Mouse (Mus musculus) embryonic facial prominence, embryonic 14.5 days (tissue): ENCODE data around the gene Hps3. TPM values are rescaled to one million over a fixed set of nuclear protein-coding genes. Genes with fewer than 3 reads are reported as not detected.
A peak's percentile ranks its signal among the peaks of the same experiment; 100 is the strongest.
"Not testable (repeated sequence)": the region's sequence is repeated elsewhere in the genome, so short reads cannot be mapped to it uniquely, and the experiment has no call there.

ENCODE experiments used
- ATAC-seq: fragments of 200-750 bp; cut with Nextera tagmentation; 2 replicates; pipeline ENCODE4 v1.8.0; 2017; ENCODE audit warnings: low read depth, moderate number of reproducible peaks, moderate TSS enrichment
- DNase-seq: peaks from one replicate; pipeline ENCODE4 v3.0.0-alpha.2; 2015; ENCODE audit warnings: low spot score
- H3K27ac ChIP-seq: fragments of 300-500 bp; sonication (generic); replicated peaks from 2 replicates; pipeline ENCODE4 v1.5.1; 2014; ENCODE audit warnings: low read depth, mild to moderate bottlenecking, low read length, moderate library complexity
- H3K27me3 ChIP-seq: fragments of 300-500 bp; sonication (generic); replicated peaks from 2 replicates; pipeline ENCODE4 v1.6.1; 2014; ENCODE audit warnings: low read length; ENCODE audit not compliant: control insufficient read depth, insufficient read depth
- H3K36me3 ChIP-seq: fragments of 300-500 bp; sonication (generic); 2 replicates; pipeline ENCODE4 v1.6.1; 2014; ENCODE audit warnings: low read length, mixed read lengths; ENCODE audit not compliant: control insufficient read depth, insufficient read depth
- H3K4me1 ChIP-seq: fragments of 300-500 bp; sonication (generic); 2 replicates; pipeline ENCODE4 v1.6.1; 2014; ENCODE audit warnings: antibody characterized with exemption, low read length; ENCODE audit not compliant: control insufficient read depth, insufficient read depth
- H3K4me2 ChIP-seq: fragments of 300-500 bp; sonication (generic); 2 replicates; pipeline ENCODE4 v1.6.1; 2014; ENCODE audit warnings: low read depth, mild to moderate bottlenecking, low read length, moderate library complexity, mixed read lengths
- H3K4me3 ChIP-seq: fragments of 300-500 bp; sonication (generic); 2 replicates; pipeline ENCODE4 v1.5.1; 2014; ENCODE audit warnings: low read depth, mild to moderate bottlenecking, low read length
- H3K9ac ChIP-seq: fragments of 300-500 bp; sonication (generic); 2 replicates; pipeline ENCODE4 v1.6.1; 2014; ENCODE audit warnings: low read depth, mild to moderate bottlenecking, low read length, moderate library complexity, mixed read lengths
- H3K9me3 ChIP-seq: fragments of 300-500 bp; sonication (generic); 2 replicates; pipeline ENCODE4 v1.6.1; 2016; ENCODE audit warnings: low read length; ENCODE audit not compliant: control insufficient read depth
- WGBS: fragments of 180-500 bp; shearing (Covaris S2); extraction: QIAGEN DNeasy Blood & Tissue Kit; methylation state at CpG from one replicate; pipeline ENCODE4 v1.1.7; 2014; 5-methylcytosine and 5-hydroxymethylcytosine counted together
- polyA plus RNA-seq: library from polyadenylated mRNA; unstranded; fragments of >200 nt; fragmentation: Nextera tagmentation; extraction: Ambion mirVana; gene quantifications from 2 replicates; pipeline ENCODE4 v1.2.1, GENCODE M21; 2014

The Hps3 gene
- 9.9 and 12.1 TPM in 2 replicates for polyA plus RNA-seq

GRCm38 (mm10) chr3:20034719-20035404 lies at the start of gene Hps3:
Gene Hps3, minus strand, starts transcription at chr3:20035315.
- DNase-seq, result peak; percentile 95
- WGBS, result under 1% methylated on average over 29 of the region's 47 CpGs

GRCm38 (mm10) chr3:20082161-20082560 lies 47.0 kb upstream of the Hps3 start:
- Histone ChIP-seq H3K4me1 (no peaks in the 10 kb centered on the region), H3K27me3 (no peaks in the 10 kb centered on the region), H3K9me3 (no peaks in the 10 kb centered on the region), H3K4me2 (no peak overlapping the region), H3K36me3 (peaks cover 38% of the 10 kb centered on the region), H3K4me3 (no peak overlapping the region), H3K27ac (no peak overlapping the region), H3K9ac (no peak overlapping the region)
- no peak for DNase-seq
- no peak for ATAC-seq
- WGBS, result 70% methylated on average over 3 of the region's 3 CpGs

More at GRCm38 (mm10) chr3:20034719-20035404, at the start of gene Hps3:
- Histone ChIP-seq H3K9ac (peak within 1 kb of the TSS; percentile 68), H3K9me3 (no peaks in the 10 kb centered on the region), H3K27me3 (no peaks in the 10 kb centered on the region), H3K4me2 (peak within 1 kb of the TSS; percentile 73), H3K4me3 (peak within 1 kb of the TSS; percentile 80), H3K27ac (peak within 1 kb of the TSS; percentile 71), H3K36me3 (no peaks in the 10 kb centered on the region), H3K4me1 (no peaks in the 10 kb centered on the region)
- ATAC-seq, result peak; percentile 100

DNA sequence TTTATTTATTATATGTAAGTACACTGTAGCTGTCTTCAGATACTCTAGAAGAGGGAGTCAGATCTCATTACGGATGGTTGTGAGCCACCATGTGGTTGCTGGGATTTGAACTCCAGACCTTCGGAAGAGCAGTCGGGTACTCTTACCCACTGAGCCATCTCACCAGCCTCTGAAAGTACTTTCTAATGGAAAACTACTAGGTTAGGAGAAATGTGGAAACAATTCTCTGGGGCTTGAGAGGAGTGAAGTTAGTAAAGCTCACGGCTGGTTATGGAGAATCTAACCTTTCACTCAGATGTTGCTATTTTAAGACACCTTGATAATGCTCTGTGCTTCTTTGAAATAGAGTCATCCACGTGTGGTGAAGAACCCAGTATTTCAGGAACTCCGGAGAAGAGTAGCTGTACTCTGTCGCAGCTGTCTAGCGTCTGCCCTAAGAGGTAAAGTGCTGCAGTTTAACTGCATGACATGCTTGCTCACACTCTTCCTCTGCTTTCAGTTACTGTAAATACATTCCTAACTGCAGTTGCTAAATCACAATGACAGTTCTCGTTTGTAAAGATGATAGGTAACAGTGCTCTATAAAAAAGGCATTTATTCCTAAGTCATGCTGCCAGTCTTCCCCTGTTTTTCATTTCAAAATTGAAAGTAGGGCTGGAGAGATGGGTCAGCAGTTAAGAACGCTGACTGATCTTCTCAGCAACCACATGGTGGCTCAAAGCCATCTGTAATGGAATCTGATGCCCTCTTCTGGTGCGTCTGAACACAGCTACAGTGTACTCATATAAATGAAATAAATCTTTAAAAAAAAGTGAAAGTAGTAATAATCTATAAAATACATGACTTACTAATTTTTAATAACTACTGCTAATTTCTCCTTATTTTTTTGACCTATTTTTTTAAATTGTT lies 41.3 kb upstream of the Hps3 start:
- Histone ChIP-seq H3K4me2 (no peak overlapping the region), H3K27ac (no peak overlapping the region), H3K9me3 (no peaks in the 10 kb centered on the region), H3K4me3 (no peak overlapping the region), H3K27me3 (no peaks in the 10 kb centered on the region), H3K9ac (no peak overlapping the region), H3K4me1 (no peaks in the 10 kb centered on the region), H3K36me3 (peaks cover 27% of the 10 kb centered on the region)
- peak; percentile 5 for DNase-seq
- WGBS, result 72% methylated on average over 11 of the region's 11 CpGs
- no peak for ATAC-seq

- H3K9ac ChIP-seq, result peak overlapping the region; percentile 81
- H3K36me3 ChIP-seq, result peaks cover 12% of the 10 kb centered on the region; the same call in 1 of the 2 replicates
- 0% methylated on average over 7 of the region's 9 CpGs for WGBS
- H3K4me3 ChIP-seq, result peak overlapping the region; percentile 76
- ATAC-seq (peak; percentile 0; the same call in 1 of the 2 replicates), DNase-seq (no peak)
- no peaks in the 10 kb centered on the region for H3K27me3 ChIP-seq
- H3K9me3 ChIP-seq, result no peaks in the 10 kb centered on the region
- H3K4me2 ChIP-seq, result peak overlapping the region; percentile 66
- H3K4me1 ChIP-seq, result 0 out of 2 replicates have a peak, but pooled peaks cover 3% of the 10 kb centered on the region
- no peak overlapping the region for H3K27ac ChIP-seq
Measured at GRCm38 (mm10) chr3:20058197-20058541, 23.1 kb upstream of the Hps3 start.

DNA sequence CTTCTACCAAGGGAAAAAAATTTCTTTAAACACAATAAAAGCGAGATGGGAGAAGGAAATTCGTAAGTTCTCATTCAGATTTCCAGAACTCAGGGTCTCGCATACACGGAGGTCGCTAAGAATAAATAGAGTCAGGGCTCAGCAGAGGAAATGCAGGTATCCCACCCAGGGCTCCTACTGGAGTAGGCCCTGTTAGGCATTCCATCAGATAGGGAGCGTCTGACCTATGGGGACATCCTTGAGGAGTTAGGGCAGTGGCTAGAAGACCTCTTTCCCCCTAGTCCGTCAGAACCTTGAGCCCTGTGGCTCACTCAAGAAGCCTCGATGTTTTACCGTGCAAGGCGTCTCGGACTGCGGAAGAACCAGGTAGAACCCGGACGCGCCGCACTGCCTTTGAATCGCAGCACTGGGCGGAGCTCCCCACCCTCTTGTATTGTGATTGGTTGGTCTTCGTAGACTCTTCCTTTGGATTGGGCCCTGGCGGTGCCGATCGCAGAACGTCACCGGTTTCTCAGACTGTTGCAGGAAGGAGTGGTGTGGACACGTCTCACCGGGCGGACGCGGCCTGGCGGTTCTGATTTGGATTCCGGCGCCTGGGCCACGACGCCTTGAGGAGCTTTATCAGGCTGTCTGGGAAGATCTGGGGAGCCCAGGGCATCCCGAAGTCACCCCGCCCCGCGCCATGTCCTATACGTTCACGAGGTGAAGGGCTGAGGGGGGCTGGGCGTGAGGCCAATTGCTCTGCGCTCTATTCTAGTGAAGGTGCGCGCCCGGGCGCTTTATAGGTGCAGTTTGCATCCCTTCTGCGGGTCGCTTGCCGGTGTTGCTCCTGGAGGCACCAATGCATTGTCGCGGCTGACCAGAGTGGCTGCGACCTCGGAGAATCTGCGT lies 22.4 kb upstream of the Hps3 start, which contains the start of gene Hltf:
Gene Hltf, plus strand, starts transcription at position 506 of the 891 bp plus-strand sequence.
- Histone ChIP-seq H3K36me3 (0 out of 2 replicates have a peak, but pooled peaks cover 5% of the 10 kb centered on the region), H3K4me1 (0 out of 2 replicates have a peak, but pooled peaks cover 3% of the 10 kb centered on the region), H3K4me2 (peak within 1 kb of the TSS; percentile 66), H3K27me3 (no peaks in the 10 kb centered on the region), H3K4me3 (peak within 1 kb of the TSS; percentile 76), H3K9ac (peak within 1 kb of the TSS; percentile 81), H3K9me3 (no peaks in the 10 kb centered on the region), H3K27ac (peak within 1 kb of the TSS; percentile 72; the same call in 1 of the 2 replicates)
- ATAC-seq (peak; percentile 100), DNase-seq (peak; percentile 96)
- WGBS, result under 1% methylated on average over 44 of the region's 54 CpGs

DNA sequence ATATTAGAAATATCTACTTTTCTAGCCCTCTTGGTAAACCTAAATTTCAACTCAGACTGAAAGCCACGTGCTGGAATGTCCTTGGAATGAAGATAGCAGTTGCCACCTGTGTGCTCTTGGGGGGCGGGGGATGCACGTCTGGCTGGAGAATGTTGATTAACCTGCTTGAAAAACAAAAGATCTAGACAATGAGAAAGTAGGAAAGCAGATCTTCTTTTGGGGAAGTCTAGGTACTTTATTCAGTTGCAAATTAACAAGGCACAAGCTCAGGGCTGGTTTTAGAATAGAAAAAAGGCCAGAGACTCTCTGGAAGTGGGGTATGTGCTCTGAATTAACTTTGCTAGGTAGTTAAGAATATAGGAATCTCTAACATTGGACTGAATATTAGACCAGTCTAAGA lies 9.6 kb upstream of the Hps3 start:
- not testable (repeated sequence) for H3K9me3 ChIP-seq, H3K27ac ChIP-seq, H3K4me1 ChIP-seq, ATAC-seq, H3K9ac ChIP-seq, H3K36me3 ChIP-seq, H3K4me3 ChIP-seq, H3K4me2 ChIP-seq, DNase-seq, H3K27me3 ChIP-seq
- WGBS, result 70% methylated on average over 3 of the region's 3 CpGs

DNA sequence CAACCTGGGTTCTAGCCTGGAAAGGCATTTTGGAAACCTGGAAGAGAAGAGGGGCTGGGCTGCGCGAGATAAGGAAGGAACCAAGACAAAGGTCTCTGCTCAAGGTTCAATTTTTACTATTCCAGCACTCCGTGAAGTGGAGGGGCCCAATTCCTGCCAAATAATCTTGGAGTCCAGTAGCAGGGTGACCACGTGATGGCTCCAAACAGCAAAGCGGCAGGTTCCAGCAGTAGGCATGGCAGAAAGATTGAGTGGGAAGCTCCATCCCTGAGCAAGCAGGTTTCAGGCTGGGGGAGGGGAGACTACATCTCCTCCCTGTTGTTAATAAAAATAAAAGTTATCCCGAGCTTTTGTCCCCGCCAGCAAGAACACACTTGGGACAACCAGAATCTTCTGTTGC lies 6.3 kb upstream of the Hps3 start:
- H3K4me2 ChIP-seq, H3K4me1 ChIP-seq, H3K27me3 ChIP-seq, H3K9me3 ChIP-seq, H3K4me3 ChIP-seq, DNase-seq, H3K27ac ChIP-seq, H3K9ac ChIP-seq, ATAC-seq, H3K36me3 ChIP-seq: not testable (repeated sequence)
- 93% methylated on average over 7 of the region's 7 CpGs for WGBS

DNA sequence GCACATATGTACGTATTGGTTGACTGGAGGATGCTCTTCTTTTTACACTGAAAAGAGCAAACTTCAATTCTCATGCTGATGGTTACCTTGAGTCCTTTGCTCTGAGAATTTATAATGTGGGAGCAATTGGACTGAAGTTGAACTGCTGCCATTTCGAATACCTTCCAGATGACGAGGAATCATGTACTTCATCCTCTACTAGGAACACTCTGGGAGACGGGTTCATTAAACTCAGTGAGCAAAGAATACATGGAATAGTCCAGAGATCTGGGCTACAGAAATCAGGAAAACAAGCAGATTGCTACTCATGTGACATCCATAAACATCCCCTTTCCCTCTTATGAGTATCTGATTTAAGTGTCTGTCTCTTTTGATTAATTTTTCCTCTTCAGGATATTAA lies 954 bp upstream of the Hps3 start:
- H3K4me1 ChIP-seq, result no peaks in the 10 kb centered on the region
- no peak overlapping the region for H3K4me3 ChIP-seq
- DNase-seq (no peak), ATAC-seq (no peak)
- H3K27me3 ChIP-seq, result no peaks in the 10 kb centered on the region
- H3K9ac ChIP-seq, result no peak overlapping the region
- 0 out of 2 replicates have a peak overlapping the region, but pooled peaks have one; percentile 73 for H3K4me2 ChIP-seq
- WGBS, result 73% methylated on average over 4 of the region's 4 CpGs
- no peaks in the 10 kb centered on the region for H3K36me3 ChIP-seq
- no peaks in the 10 kb centered on the region for H3K9me3 ChIP-seq
- no peak overlapping the region for H3K27ac ChIP-seq
